Mouse (Mus musculus) forebrain, embryonic 12.5 days (tissue): ENCODE measurements around the gene Slc1a1. TPM values are rescaled to one million over a fixed set of nuclear protein-coding genes. Genes with fewer than 3 reads are reported as not detected.

Experiments used
- ATAC-seq: fragments of 200-750 bp; cut with Nextera tagmentation; 2 replicates; pipeline ENCODE4 v1.8.0; 2017; ENCODE audit warnings: moderate TSS enrichment; ENCODE audit not compliant: low FRiP score
- H3K27ac ChIP-seq: fragments of 300-500 bp; sonication (generic); 2 replicates; pipeline ENCODE4 v1.5.1; 2016; ENCODE audit warnings: mild to moderate bottlenecking
- H3K27me3 ChIP-seq: fragments of 300-500 bp; sonication (generic); 2 replicates; pipeline ENCODE4 v1.6.1; 2016; ENCODE audit warnings: mild to moderate bottlenecking
- H3K36me3 ChIP-seq: fragments of 300-500 bp; sonication (generic); replicated peaks from 2 replicates; pipeline ENCODE4 v1.6.1; 2016; ENCODE audit warnings: mild to moderate bottlenecking
- H3K4me1 ChIP-seq: fragments of 300-500 bp; sonication (generic); 2 replicates; pipeline ENCODE4 v1.6.1; 2016
- H3K4me2 ChIP-seq: fragments of 300-500 bp; sonication (generic); 2 replicates; pipeline ENCODE4 v1.6.1; 2016; ENCODE audit warnings: mild to moderate bottlenecking, moderate library complexity
- H3K4me3 ChIP-seq: fragments of 300-500 bp; sonication (generic); replicated peaks from 2 replicates; pipeline ENCODE4 v1.5.1; 2016; ENCODE audit warnings: mild to moderate bottlenecking
- H3K9ac ChIP-seq: fragments of 300-500 bp; sonication (generic); 2 replicates; pipeline ENCODE4 v1.6.1; 2016; ENCODE audit warnings: mild to moderate bottlenecking
- H3K9me3 ChIP-seq: fragments of 300-500 bp; sonication (generic); 2 replicates; pipeline ENCODE4 v1.6.1; 2016
- WGBS: fragments of 180-500 bp; shearing (Covaris S2); methylation state at CpG from one replicate; pipeline ENCODE4 v1.1.7; 2016; 5-methylcytosine and 5-hydroxymethylcytosine counted together
- polyA plus RNA-seq: library from polyadenylated mRNA; unstranded; fragments of >200 nt; fragmentation: Nextera tagmentation; extraction: Ambion mirVana; gene quantifications from 2 replicates; pipeline ENCODE4 v1.2.1, GENCODE M21; 2016

Slc1a1 gene
- 2.4 and 2.8 TPM in 2 replicates for polyA plus RNA-seq

DNA sequence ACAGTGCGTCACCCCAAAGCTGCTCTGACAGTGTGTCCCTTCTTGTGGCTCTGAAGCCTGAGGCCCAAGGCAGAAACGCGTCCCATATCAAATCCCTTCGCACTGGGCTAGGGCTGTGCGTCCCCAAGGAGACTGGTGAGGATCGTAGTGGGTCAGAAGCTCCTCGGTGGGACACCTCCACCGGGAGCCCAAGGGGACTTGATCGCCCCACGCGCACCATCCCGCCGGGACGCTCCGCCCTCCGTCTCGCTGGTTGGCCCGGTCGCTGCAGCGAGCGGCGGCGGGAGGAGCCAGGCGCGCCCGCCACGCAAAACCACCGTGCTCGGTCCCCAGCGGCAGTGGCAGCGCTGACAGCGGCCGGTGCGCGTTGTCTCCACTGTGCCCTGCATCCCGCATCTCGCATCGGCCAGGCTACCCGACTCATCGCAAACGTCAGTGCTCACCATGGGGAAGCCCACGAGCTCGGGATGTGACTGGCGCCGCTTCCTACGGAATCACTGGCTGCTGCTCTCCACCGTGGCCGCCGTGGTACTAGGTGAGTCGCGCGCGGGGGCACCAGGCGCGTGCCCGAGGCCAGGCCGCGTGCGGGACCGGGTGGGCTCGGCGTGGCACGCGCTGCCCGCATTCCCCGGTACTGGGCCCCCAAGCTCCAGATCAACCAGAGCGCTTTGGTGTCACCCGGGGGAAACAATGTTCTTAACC is at the start of gene Slc1a1:
Slc1a1 (plus strand) TSS at position 252 of the 702 bp plus-strand sequence.
- Histone ChIP-seq H3K36me3 (no peaks in the 10 kb centered on the region), H3K9me3 (no peaks in the 10 kb centered on the region), H3K4me1 (peaks cover 4% of the 10 kb centered on the region; the same call in 1 of the 2 replicates), H3K4me2 (peak within 1 kb of the TSS; percentile 95), H3K27ac (no peak within 1 kb of the TSS), H3K27me3 (peaks cover 36% of the 10 kb centered on the region), H3K9ac (peak within 1 kb of the TSS; percentile 61), H3K4me3 (peak within 1 kb of the TSS; percentile 57)
- ATAC-seq, result peak; percentile 88
- 1% methylated on average over 54 of the region's 68 CpGs for WGBS

DNA sequence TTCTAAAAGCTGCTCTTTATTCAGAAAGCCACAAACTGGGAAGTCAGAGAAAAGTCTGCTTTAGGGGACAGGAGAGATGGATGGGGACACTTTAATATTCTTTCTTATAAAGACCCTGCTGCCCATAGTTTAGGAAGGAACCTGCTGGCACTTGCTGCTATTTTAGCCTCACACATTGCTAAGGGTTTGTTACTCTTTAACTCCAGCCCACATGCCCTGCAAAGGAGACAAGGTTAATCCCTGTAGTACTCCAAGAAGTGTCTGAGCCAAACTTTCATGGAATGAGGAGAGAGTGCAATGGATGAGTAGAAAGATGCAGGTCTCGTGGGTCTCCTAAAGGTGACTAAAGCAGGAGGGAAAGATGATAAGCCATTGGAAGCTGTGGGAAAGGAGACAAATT is 44.7 kb upstream of the Slc1a1 start:
- Histone ChIP-seq H3K4me3 (no peak overlapping the region), H3K27me3 (no peaks in the 10 kb centered on the region), H3K9me3 (no peaks in the 10 kb centered on the region), H3K36me3 (no peaks in the 10 kb centered on the region), H3K4me2 (no peak overlapping the region), H3K9ac (no peak overlapping the region), H3K27ac (no peak overlapping the region), H3K4me1 (no peaks in the 10 kb centered on the region)
- ATAC-seq, result no peak
- WGBS, result 80% methylated on average over 1 of the region's 1 CpGs

DNA sequence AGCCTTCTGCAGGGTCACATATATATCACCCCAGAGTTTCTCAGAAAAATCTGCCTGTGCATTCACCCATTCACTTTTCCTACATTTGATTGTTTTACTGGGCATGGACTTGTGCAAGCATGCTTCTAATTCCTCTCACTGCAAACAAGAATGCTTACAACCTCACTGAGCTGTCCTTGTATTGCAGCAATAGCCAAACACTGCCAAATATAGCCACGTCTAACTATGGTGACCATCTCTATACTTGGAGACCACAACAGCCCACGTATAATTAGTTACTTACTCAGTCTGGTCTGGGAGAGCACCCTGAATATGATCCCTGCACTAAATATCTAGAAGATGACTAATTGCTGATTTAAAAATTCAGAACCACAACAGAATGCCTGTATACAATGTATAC is 41.5 kb upstream of the Slc1a1 start:
- no peak overlapping the region for H3K27ac ChIP-seq
- no peaks in the 10 kb centered on the region for H3K4me1 ChIP-seq
- no peak overlapping the region for H3K4me3 ChIP-seq
- H3K27me3 ChIP-seq, result no peaks in the 10 kb centered on the region
- H3K9ac ChIP-seq, result no peak overlapping the region
- no peaks in the 10 kb centered on the region for H3K9me3 ChIP-seq
- no peak for ATAC-seq
- 67% methylated on average over 2 of the region's 2 CpGs for WGBS
- H3K36me3 ChIP-seq, result no peaks in the 10 kb centered on the region
- no peak overlapping the region for H3K4me2 ChIP-seq

DNA sequence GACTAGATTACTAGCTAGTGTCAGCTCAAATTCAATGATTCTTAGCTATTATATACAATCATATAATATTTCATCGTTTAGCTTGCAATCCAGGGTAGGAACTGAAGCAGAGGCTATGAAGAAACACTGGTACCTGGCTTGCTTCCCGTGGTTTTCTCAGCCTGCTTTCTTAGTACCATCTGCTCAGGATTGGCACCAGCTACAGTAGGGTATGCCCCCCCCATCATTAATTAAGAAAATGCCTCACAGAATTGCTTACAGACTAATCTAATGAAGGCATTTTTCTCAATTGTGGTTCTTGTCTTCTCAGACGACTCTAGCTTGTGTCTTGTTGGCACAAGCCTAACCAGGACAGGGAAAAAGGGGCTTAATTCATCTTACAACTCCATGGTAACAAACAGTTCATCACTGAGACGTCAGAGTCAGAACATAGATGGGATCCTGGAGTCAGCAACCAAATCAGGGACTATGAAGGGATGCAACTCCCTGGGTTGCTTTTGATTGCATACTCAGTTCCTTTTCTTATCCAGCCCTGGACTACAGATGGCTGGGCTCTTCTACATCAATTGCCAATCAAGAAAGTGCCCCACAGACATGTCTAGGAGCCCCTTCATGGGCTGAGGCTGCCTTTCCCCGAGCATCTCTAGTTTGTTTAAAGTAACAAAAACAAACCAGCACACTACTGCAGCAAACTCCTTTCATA is 38.6 kb upstream of the Slc1a1 start:
- Histone ChIP-seq H3K4me1 (no peaks in the 10 kb centered on the region), H3K4me3 (no peak overlapping the region), H3K4me2 (no peak overlapping the region), H3K27ac (no peak overlapping the region), H3K36me3 (no peaks in the 10 kb centered on the region), H3K27me3 (no peaks in the 10 kb centered on the region), H3K9ac (no peak overlapping the region), H3K9me3 (no peaks in the 10 kb centered on the region)
- 70% methylated on average over 5 of the region's 5 CpGs for WGBS
- no peak for ATAC-seq

DNA sequence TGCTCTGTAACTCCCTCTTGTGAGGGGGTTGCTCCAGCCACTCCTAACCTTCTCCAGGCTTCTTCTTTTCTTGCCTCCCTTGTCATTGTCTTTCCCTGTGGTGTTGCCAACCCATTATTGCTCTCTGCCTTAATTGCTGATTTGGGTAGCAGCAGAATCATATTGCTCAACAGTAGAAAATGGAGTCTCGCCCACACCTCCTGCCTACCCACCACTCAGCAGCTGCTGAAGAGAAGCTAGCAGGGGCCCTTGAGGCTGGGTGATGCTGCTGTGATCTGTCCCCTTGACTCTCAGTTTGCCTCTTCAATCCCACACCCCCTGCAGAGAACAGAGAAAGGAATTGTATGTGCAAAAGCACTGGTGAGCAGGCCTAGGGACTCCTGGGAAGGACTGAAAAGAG is 37.9 kb upstream of the Slc1a1 start:
- WGBS, result 76% methylated on average over 1 of the region's 1 CpGs
- H3K4me3 ChIP-seq, result no peak overlapping the region
- H3K27me3 ChIP-seq, result no peaks in the 10 kb centered on the region
- H3K4me1 ChIP-seq, result no peaks in the 10 kb centered on the region
- H3K9me3 ChIP-seq, result no peaks in the 10 kb centered on the region
- no peak overlapping the region for H3K9ac ChIP-seq
- H3K4me2 ChIP-seq, result no peak overlapping the region
- H3K36me3 ChIP-seq, result no peaks in the 10 kb centered on the region
- no peak overlapping the region for H3K27ac ChIP-seq
- ATAC-seq, result no peak

DNA sequence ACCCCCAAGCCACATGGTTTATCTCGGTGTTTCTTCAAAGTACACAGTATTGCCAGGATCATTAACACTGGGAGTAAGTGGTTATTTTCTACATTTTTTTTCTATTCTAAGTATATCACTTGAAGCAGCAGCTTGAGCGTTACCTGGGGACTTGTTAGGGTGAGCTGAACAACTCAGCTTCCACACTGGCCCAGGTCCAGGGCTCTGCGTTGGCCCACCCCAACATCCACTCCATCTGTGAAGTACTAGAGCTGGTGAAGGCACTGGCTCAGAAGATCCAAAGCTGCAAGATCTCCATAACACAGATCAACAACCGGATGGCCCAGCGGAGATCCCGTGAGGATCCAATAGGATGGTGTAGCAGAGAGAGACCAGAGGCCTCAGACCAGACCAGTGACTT is 37.2 kb upstream of the Slc1a1 start:
- 90% methylated on average over 6 of the region's 6 CpGs for WGBS
- H3K9me3 ChIP-seq, result no peaks in the 10 kb centered on the region

DNA sequence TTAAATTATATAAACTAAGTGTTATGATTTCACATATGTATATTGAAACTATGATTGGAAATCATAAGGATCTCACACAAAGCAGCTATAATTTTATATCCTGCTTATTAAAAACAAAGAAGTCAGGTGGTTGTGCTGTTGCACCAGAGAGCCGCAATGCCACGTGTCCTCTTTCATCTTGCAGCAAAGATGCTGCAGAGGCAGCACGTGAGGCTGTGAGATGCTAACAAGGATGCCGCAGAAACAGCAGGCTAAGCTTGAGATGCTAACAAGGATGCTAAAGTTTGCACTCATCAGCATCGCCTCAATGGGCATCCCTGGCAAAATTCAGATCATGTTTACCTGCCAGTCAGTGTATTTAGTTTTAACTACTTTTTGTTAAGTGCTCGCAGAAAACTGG is 34.4 kb upstream of the Slc1a1 start:
- Histone ChIP-seq H3K4me3 (no peak overlapping the region), H3K4me1 (no peaks in the 10 kb centered on the region), H3K4me2 (no peak overlapping the region), H3K27me3 (no peaks in the 10 kb centered on the region; the same call in 1 of the 2 replicates), H3K36me3 (no peaks in the 10 kb centered on the region), H3K9ac (no peak overlapping the region), H3K9me3 (no peaks in the 10 kb centered on the region), H3K27ac (no peak overlapping the region)
- WGBS, result 52% methylated on average over 6 of the region's 6 CpGs
- no peak for ATAC-seq

More for the DNA sequence above, 37.2 kb upstream of the Slc1a1 start:
- Histone ChIP-seq H3K27ac (no peak overlapping the region), H3K36me3 (no peaks in the 10 kb centered on the region), H3K4me2 (no peak overlapping the region), H3K9ac (no peak overlapping the region), H3K27me3 (no peaks in the 10 kb centered on the region), H3K4me3 (no peak overlapping the region), H3K4me1 (no peaks in the 10 kb centered on the region)
- ATAC-seq, result no peak

DNA sequence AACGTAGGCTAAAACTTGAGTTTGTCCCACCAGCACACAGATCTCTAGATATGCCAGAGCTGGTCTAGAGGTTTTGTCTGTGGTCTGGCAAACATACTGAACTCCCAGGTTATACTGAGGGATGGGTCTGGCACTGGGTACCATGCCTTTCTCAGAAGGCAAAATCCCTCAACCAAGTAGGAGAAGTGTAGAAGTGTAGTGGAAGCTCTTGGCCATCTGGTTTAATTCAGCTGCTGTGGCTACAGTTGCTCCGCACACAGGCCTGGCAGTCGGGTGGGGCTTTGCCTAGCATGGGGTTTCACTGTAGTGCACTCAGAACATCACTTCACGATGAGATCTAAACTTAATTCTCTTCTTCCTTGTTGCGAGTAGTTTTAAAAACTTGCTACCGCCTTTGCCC is 28.6 kb upstream of the Slc1a1 start:
- Histone ChIP-seq H3K4me3 (no peak overlapping the region), H3K9ac (no peak overlapping the region), H3K36me3 (no peaks in the 10 kb centered on the region), H3K27me3 (no peaks in the 10 kb centered on the region; the same call in 1 of the 2 replicates), H3K4me1 (no peaks in the 10 kb centered on the region), H3K27ac (no peak overlapping the region), H3K4me2 (no peak overlapping the region), H3K9me3 (no peaks in the 10 kb centered on the region)
- 87% methylated on average over 6 of the region's 6 CpGs for WGBS
- ATAC-seq, result no peak

DNA sequence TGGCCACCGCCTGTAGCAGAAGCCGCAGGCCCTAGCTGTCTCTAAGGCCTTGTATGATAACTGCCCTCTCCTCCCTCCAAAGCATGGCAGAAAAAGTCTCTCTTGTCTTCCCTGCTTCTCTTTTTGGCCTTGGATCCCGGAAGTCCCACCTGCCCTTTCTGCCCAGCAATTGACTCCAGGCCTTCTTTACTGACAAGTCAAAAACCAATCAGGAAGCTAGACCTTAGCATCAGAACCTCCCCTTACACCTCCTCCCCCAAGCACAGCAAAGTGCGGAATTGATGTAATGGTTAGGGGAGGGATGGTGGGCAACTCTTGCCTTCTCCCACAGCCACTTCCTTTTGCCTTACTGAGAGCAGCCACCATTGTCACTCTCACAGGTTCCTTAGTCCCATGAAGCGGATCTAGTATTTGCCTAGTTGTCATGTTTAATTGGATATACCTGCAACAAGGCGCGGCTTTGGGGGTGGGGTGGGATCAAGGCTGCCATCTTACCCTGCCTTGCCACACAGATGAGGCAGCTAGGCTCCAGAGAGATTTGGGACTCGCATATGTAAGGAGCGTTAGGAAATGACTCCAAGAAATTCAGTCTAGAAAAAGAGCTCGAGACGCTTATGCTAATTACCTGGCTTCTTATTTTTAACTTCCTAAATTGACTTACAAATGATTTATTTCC is 27.9 kb upstream of the Slc1a1 start:
- Histone ChIP-seq H3K4me3 (no peak overlapping the region), H3K9me3 (no peaks in the 10 kb centered on the region), H3K4me1 (no peaks in the 10 kb centered on the region), H3K27me3 (no peaks in the 10 kb centered on the region; the same call in 1 of the 2 replicates), H3K9ac (no peak overlapping the region), H3K36me3 (no peaks in the 10 kb centered on the region), H3K4me2 (no peak overlapping the region), H3K27ac (no peak overlapping the region)
- ATAC-seq, result no peak
- whole genome bisulfite sequencing, result 93% methylated on average over 11 of the region's 11 CpGs

DNA sequence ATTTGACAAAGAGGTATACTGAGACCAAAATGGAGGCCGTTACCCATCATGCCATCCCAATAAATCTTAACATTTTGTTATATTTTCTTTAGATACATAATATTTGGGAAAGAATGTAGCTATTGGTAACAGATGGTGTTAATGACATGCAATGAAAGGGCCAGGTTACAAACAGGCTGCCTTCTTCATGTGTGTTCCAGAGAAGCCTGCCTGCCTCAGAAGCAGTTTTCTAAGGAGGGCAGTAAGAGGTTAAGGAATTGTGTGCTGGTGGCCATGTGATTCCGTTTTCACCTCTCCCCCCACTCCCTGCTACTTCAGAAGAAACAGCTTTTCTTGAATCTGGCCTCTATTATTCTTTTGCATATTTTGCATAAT is 27.4 kb upstream of the Slc1a1 start:
- H3K4me1 ChIP-seq, result no peaks in the 10 kb centered on the region
- ATAC-seq, result no peak

DNA sequence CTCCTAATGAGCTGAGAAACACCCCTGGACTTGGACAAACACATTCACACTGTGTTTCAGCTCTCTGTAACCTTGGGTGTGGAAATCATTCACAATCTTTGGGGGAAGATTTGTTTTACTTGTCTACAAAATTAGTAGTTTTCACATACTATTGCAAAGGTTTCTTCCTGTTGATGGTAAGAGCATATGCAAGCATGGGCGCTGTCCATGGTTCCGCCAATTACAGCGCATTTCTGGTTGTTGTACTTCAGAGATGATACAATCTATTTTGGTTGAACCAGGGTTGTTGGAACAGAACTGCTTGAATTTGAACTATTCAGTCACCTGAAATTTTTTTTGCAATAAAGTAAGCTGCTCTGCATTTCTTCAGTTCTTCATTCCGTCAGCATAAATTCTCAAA is 16.6 kb upstream of the Slc1a1 start:
- 85% methylated on average over 4 of the region's 4 CpGs for WGBS
- H3K27ac ChIP-seq, result no peak overlapping the region
- no peak overlapping the region for H3K9ac ChIP-seq
- H3K27me3 ChIP-seq, result no peaks in the 10 kb centered on the region
- no peaks in the 10 kb centered on the region for H3K36me3 ChIP-seq
- no peak overlapping the region for H3K4me3 ChIP-seq
- no peak overlapping the region for H3K4me2 ChIP-seq
- no peak for ATAC-seq
- H3K9me3 ChIP-seq, result no peaks in the 10 kb centered on the region
- 0 out of 2 replicates have a peak, but pooled peaks cover 4% of the 10 kb centered on the region for H3K4me1 ChIP-seq

More for the DNA sequence above, 27.4 kb upstream of the Slc1a1 start:
- no peak overlapping the region for H3K9ac ChIP-seq
- H3K36me3 ChIP-seq, result no peaks in the 10 kb centered on the region
- no peak overlapping the region for H3K27ac ChIP-seq
- no peaks in the 10 kb centered on the region for H3K9me3 ChIP-seq
- H3K27me3 ChIP-seq, result no peaks in the 10 kb centered on the region; the same call in 1 of the 2 replicates
- H3K4me3 ChIP-seq, result no peak overlapping the region
- 66% methylated on average over 2 of the region's 2 CpGs for WGBS
- no peak overlapping the region for H3K4me2 ChIP-seq

DNA sequence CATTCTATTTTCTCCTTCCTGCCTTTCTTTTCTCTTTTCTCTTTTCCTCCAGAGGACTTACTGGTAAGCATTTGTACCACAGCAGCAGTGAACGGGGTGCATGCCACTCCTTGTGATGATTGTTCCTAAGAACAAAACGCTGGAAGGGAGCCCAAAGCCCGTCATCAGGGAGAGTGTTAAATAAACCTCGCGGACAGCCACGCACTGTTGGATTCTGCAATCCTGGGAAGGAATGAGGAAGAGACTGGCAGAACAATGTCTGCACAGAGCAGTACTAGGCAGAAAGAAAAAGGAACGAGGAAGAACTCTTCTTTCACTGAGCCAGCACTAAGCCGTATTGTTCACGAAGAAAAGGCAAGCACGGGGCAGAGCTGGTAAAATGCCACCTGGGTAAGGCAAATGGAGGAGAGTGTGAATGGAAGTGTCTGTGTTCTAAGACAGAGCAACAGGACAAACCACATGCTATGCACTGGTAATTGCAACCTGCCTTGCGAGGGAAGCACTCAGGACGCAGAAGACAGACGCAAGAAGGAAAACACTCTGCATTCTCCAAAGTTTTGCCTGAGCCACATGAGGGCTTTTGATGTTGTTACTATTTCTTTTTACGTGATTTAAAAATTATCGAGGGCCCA is 7.0 kb upstream of the Slc1a1 start:
- no peak overlapping the region for H3K27ac ChIP-seq

More for the DNA sequence above, 7.0 kb upstream of the Slc1a1 start:
- WGBS, result 21% methylated on average over 15 of the region's 15 CpGs
- Histone ChIP-seq H3K4me3 (peak overlapping the region; percentile 13), H3K9me3 (no peaks in the 10 kb centered on the region), H3K36me3 (no peaks in the 10 kb centered on the region), H3K4me2 (peak overlapping the region; percentile 42), H3K4me1 (peaks cover 9% of the 10 kb centered on the region), H3K27me3 (0 out of 2 replicates have a peak, but pooled peaks cover 4% of the 10 kb centered on the region), H3K9ac (no peak overlapping the region)
- ATAC-seq, result no peak
